Mouse (Mus musculus): ENCODE measurements at regions not wholly inside any gene's neighbourhood (a gene's known extent, or its start where the extent isn't known, plus 50 kb on each side); places are given as distances from the start of the nearest gene placed in this dataset.

- TF ChIP-seq MYC (IDR thresholded peaks at IDR 0.05; ENCODE audit: low read depth, low read length) (no peak), GATA1 (IDR thresholded peaks at IDR 0.05; ENCODE audit: low read depth, low read length) (no peak), RCOR1 (IDR thresholded peaks at IDR 0.05; ENCODE audit: low read depth, low read length) (no peak)
- H3K27ac ChIP-seq (ENCODE audit: control insufficient read depth, low read depth, low read length) = no peak overlapping the region
- H3K9ac ChIP-seq (ENCODE audit: control insufficient read depth, low read depth, low read length, poor library complexity, severe bottlenecking) = no peak overlapping the region
- DNase-seq (ENCODE audit: low read depth, low spot score) = no peak
- no peaks in the 10 kb centered on the region for H3K79me2 ChIP-seq (ENCODE audit: control insufficient read depth, insufficient read depth, low read length, poor library complexity)
- no peaks in the 10 kb centered on the region for H3K27me3 ChIP-seq (ENCODE audit: control insufficient read depth in 1 of 2, insufficient read depth in 2 of 2, low read length in 2 of 2)
- no peak overlapping the region for H3K4me3 ChIP-seq (ENCODE audit: control insufficient read depth in 1 of 2, insufficient read depth in 1 of 2, low read depth in 2 of 2, low read length in 2 of 2)
- H3K36me3 ChIP-seq (ENCODE audit: control insufficient read depth in 1 of 2, insufficient read depth in 2 of 2, low read length in 2 of 2) = no peaks in the 10 kb centered on the region
- no peaks in the 10 kb centered on the region for H3K4me1 ChIP-seq (ENCODE audit: control insufficient read depth in 1 of 2, insufficient read depth in 2 of 2, low read length in 2 of 2)
- no peaks in the 10 kb centered on the region for H3K9me3 ChIP-seq (replicated peaks; ENCODE audit: insufficient read depth, low read length)
These were observed 119.5 kb upstream of the Astn2 start for GRCm38 (mm10) chr4:66523886-66524245.

DNA sequence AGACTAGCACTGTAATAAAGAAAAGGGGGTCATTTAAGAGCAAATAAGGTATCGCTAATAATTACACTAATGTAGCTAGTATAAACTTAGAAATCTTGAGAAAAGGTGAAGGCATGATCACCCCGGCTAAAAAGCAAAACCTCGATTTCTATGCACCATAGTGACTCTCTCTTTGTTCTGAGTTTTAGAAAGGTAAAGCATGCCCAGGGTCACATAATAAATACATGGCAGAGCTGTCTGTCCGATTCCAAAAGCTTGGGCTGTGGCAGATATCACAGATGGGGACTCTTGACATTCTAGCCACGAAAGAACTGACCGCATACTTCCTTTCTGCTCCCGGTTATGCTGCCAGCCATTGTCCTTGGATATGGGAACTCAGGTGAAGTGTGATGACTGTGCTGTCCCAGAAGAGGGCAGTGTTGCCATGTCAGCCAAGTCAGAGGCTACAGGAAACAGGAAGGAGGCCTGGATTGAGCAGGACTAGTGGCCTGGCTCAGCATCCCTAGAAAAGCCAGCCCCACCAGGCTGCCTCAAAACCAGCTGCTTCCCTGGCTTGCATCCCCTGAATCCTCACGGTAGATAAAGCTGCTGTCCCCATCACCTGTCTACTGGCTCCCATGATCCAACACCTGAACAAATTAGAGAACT lies 119.0 kb upstream of the Astn2 start:
- Histone ChIP-seq H3K4me1 (ENCODE audit: control insufficient read depth in 1 of 2, insufficient read depth in 2 of 2, low read length in 2 of 2) (no peaks in the 10 kb centered on the region), H3K27me3 (ENCODE audit: control insufficient read depth in 1 of 2, insufficient read depth in 2 of 2, low read length in 2 of 2) (no peaks in the 10 kb centered on the region), H3K9ac (ENCODE audit: control insufficient read depth, low read depth, low read length, poor library complexity, severe bottlenecking) (no peak overlapping the region), H3K79me2 (ENCODE audit: control insufficient read depth, insufficient read depth, low read length, poor library complexity) (no peaks in the 10 kb centered on the region), H3K27ac (ENCODE audit: control insufficient read depth, low read depth, low read length) (no peak overlapping the region), H3K9me3 (replicated peaks; ENCODE audit: insufficient read depth, low read length) (no peaks in the 10 kb centered on the region), H3K36me3 (ENCODE audit: control insufficient read depth in 1 of 2, insufficient read depth in 2 of 2, low read length in 2 of 2) (no peaks in the 10 kb centered on the region), H3K4me3 (ENCODE audit: control insufficient read depth in 1 of 2, insufficient read depth in 1 of 2, low read depth in 2 of 2, low read length in 2 of 2) (no peak overlapping the region)
- TF ChIP-seq MAZ (IDR thresholded peaks at IDR 0.05; ENCODE audit: low read depth, low read length) (no peak), CTCF (IDR thresholded peaks at IDR 0.05 in 2 of 3, conservative IDR thresholded peaks at IDR 0.05 in 1 of 3; ENCODE audit: control insufficient read depth in 1 of 3, insufficient read depth in 1 of 3, low read depth in 2 of 3, low read length in 3 of 3, poor library complexity in 1 of 3, severe bottlenecking in 1 of 3) (peak in 2 of 3 experiments; percentile 14 to 21; a peak in 2 of 6 replicates), EP300 (IDR thresholded peaks at IDR 0.05; ENCODE audit: low read depth in 1 of 2, low read length in 2 of 2) (no peak)
- DNase-seq (ENCODE audit: low read depth, low spot score) = peak; percentile 1

DNA sequence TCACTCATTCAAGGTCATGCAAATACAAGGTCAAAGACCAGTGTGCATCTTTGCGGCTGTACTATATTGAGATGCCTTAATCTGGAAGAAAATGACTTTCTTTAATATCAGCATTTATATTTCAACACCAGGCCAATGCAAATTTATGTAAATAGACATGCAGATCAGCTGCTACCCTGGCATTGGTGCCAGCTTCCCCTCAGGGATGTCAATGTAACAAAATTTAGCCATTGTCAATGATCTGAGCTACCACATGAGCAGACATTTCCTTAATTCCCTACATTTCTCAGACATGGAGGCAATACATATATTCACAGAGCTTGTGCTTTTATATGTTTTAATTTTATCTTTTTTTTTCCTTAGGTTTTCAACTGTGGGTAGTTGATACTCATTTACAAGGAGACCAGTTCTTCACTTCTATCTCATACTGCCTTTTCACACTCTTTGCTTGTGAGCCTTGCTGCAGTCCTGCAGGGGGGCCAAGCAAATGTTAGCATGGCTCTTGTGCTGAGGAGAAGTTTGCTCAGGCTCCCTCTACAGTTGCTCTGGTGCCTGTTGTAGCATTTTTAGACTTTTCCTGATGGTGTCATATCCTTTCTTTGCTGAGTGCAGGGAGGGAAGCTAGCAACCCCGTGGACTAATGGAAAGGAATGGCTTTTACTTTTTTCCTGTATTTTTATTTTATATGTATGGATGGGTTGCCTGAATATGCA lies 117.8 kb upstream of the Astn2 start:
- DNase-seq (ENCODE audit: low read depth, low spot score) = no peak
- no peaks in the 10 kb centered on the region for H3K79me2 ChIP-seq (ENCODE audit: control insufficient read depth, insufficient read depth, low read length, poor library complexity)
- H3K9ac ChIP-seq (ENCODE audit: control insufficient read depth, low read depth, low read length, poor library complexity, severe bottlenecking) = no peak overlapping the region
- H3K36me3 ChIP-seq (ENCODE audit: control insufficient read depth in 1 of 2, insufficient read depth in 2 of 2, low read length in 2 of 2) = no peaks in the 10 kb centered on the region
- no peaks in the 10 kb centered on the region for H3K9me3 ChIP-seq (replicated peaks; ENCODE audit: insufficient read depth, low read length)
- no peak overlapping the region for H3K27ac ChIP-seq (ENCODE audit: control insufficient read depth, low read depth, low read length)
- TF ChIP-seq MYC (IDR thresholded peaks at IDR 0.05; ENCODE audit: low read depth, low read length) = no peak
- no peak for TF ChIP-seq POLR2AphosphoS5 (IDR thresholded peaks at IDR 0.05; ENCODE audit: borderline replicate concordance, low read depth, low read length)
- no peak for TF ChIP-seq USF1 (IDR thresholded peaks at IDR 0.05; ENCODE audit: low read depth, low read length)
- TF ChIP-seq BHLHE40 (IDR thresholded peaks at IDR 0.05; ENCODE audit: borderline replicate concordance, low read depth, low read length) = no peak
- TF ChIP-seq USF2 (IDR thresholded peaks at IDR 0.05; ENCODE audit: borderline replicate concordance in 1 of 2, insufficient read depth in 1 of 2, low read depth in 1 of 2, low read length in 2 of 2) = no peak
- TF ChIP-seq ZNF384 (IDR thresholded peaks at IDR 0.05; ENCODE audit: low read depth, low read length) = no peak
- TF ChIP-seq RAD21 (IDR thresholded peaks at IDR 0.05; ENCODE audit: low read depth, low read length) = no peak
- no peak for TF ChIP-seq ELF1 (IDR thresholded peaks at IDR 0.05; ENCODE audit: low read depth, low read length)
- no peak for TF ChIP-seq MXI1 (IDR thresholded peaks at IDR 0.05; ENCODE audit: low read depth, low read length)
- TF ChIP-seq POLR2AphosphoS2 (IDR thresholded peaks at IDR 0.05; ENCODE audit: low read length) = no peak
- no peak for TF ChIP-seq CTCF (IDR thresholded peaks at IDR 0.05 in 2 of 3, conservative IDR thresholded peaks at IDR 0.05 in 1 of 3; ENCODE audit: control insufficient read depth in 1 of 3, insufficient read depth in 1 of 3, low read depth in 2 of 3, low read length in 3 of 3, poor library complexity in 1 of 3, severe bottlenecking in 1 of 3)
- TF ChIP-seq TBP (IDR thresholded peaks at IDR 0.05; ENCODE audit: low read depth, low read length) = no peak
- no peak for TF ChIP-seq MAFK (IDR thresholded peaks at IDR 0.05; ENCODE audit: borderline replicate concordance, low read depth, low read length)
- TF ChIP-seq GATA1 (IDR thresholded peaks at IDR 0.05; ENCODE audit: low read depth, low read length) = no peak
- TF ChIP-seq ZKSCAN1 (IDR thresholded peaks at IDR 0.05; ENCODE audit: low read depth, low read length) = no peak
- H3K4me1 ChIP-seq (ENCODE audit: control insufficient read depth in 1 of 2, insufficient read depth in 2 of 2, low read length in 2 of 2) = no peaks in the 10 kb centered on the region
- no peaks in the 10 kb centered on the region for H3K27me3 ChIP-seq (ENCODE audit: control insufficient read depth in 1 of 2, insufficient read depth in 2 of 2, low read length in 2 of 2)
- no peak overlapping the region for H3K4me3 ChIP-seq (ENCODE audit: control insufficient read depth in 1 of 2, insufficient read depth in 1 of 2, low read depth in 2 of 2, low read length in 2 of 2)
